In genomic region chr6:127215915-127216314, GRCm38 (mm10) we compare ENCODE assay signal across 14 mouse cellular contexts.
"Had no signal": no experiment of that assay in that cellular context is flagged by ENCODE, and none has a peak within 500 bp of the region (broad histone marks: within the 10 kb centered on the region; RNA-seq: fewer than 3 reads in every experiment).

No protein-coding gene starts in this region.

- DNase-seq: lung, adult 18-20 months; lung, embryonic 14.5 days; lung, postnatal 10 days; lung, postnatal 4 days; midbrain, embryonic 14.5 days; retina, postnatal 1 day; right cerebral cortex, adult 18-20 months; right cerebral cortex, postnatal 25 days; right cerebral cortex, postnatal 4 days; spleen, adult 18-20 months; thymus, adult 18-20 months; thymus, postnatal 25 days; thymus, postnatal 4 days had no signal

- ATAC-seq: midbrain, embryonic 16.5 days had no signal
